Mouse (Mus musculus): ENCODE measurements at regions not wholly inside any gene's neighbourhood (a gene's known extent, or its start where the extent isn't known, plus 50 kb on each side); places are given as distances from the start of the nearest gene placed in this dataset.

DNA sequence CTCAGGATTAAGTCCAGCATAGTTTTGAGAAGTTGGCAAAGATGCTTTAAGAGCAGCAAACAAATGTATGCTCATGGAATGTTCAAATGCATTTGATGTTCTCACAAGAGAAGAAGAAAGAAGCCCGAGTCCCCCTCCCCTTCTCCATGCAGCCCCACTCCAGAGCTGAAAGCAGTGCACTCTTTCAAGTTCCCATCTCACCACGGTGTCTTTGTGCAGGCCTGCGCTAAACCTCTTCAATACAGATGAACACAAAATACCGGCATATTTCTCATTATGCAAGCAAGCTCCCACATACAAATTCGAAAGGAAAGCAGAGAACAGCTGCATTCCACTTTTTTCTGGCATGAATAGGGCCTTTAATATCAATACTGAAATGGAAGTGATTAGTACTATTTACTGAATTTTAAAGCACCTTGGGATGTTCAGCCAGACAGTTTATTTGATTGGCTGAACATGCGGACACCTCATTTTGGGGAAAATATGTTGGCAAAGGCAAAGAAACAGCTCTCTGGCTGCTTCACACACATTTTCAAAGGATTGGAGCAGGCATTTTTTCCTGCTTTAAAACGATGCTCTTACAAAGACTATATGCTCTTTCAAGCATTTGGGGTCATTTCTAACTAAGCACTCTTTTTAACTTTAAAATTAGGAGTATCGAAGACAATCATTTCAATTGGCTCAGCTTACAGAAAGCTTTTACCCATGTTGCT, 595.8 kb downstream of the Car8 start:
- DNase-seq (ENCODE audit: low spot score), result no peak

DNA sequence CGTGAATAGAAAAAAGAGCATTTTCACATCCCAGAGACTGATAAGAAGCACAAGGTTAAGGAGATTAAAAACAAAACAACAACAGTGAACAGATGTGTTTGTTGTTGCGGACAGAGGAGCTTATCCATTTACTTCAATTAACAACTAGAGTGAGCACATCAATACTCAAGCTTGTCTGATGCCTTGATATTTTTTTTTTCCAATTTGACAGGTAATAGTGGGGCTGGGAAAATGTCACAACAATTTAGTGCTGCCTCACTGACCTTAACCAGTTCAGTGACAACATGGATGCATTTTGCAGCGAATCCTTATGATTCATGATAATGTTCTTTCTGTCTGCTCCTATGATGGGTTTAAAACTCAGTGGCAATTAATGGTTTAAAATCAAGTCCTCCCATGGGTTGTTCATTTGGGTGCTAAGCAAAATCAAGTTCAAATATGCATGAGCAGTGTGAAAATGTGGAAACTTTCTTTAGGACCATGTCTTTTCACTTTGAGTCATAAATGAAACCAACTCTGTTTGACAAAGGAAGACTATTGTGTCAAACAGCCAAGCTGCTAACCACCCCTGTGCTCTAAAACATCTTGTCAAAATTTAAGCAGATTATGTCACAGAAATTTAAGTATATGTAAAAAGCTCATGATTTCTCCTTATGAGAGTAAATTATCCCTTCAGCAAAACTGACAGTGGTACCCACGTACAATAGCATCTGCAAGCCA, 641.0 kb downstream of the Car8 start:
- DNase-seq (ENCODE audit: low spot score), result no peak

DNA sequence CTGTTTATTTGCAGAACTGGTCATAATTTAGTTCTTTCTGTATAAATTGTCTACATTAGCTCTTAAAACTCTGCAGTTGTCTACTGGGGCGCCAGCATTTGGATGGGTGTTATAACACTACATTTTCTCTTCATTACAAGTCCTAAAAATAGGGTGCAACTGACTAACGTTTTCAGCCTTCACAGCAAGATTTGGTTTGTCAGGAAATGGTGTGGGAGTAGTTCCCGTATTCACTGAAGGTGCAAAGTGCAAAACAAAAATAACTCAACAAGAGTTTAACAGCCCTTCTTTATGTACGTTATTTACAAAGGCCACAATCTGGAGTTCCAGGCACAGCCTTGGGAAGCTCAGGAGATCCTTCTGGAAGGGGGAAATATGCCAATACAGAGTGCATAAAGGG, 642.7 kb downstream of the Car8 start:
- no peak for DNase-seq (ENCODE audit: low spot score)

DNA sequence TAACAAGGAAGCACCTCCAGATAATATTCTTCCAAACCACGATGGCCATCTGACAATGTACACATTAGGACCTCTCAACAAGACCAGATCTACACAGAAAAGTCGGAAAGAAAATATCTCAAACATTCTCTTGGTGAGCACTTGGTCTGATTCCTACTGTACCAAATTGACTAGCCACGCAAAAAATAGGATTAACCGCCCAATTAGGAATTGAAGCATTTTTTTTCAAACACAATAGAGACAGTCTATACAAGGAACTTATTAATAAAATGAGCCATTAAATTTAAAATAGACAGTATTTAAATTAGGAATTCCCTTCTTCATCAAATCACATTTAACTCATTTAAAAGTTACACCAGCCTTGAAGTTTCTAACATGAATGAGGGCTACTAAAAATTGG, 655.0 kb downstream of the Car8 start:
- no peak for DNase-seq (ENCODE audit: low spot score)

DNA sequence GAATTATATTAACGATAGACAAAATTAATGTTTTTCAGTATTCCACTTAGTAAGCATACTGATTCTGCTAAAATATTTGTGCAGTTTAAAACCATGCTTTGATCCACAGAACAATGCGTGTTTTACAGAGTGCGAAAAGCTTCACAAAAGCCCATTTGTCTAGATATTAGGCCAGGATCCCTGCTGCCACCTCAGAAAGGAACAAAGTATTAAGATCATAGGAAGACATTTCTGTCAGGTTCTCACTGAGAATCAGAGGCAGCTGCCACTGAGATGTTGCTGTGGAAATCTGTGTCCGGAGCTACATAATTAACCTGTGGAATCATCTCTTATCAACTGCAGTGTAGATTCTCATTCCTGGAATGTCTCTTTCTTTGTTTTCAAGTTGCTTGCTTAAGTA, 656.9 kb downstream of the Car8 start:
- no peak for DNase-seq (ENCODE audit: low spot score)

DNA sequence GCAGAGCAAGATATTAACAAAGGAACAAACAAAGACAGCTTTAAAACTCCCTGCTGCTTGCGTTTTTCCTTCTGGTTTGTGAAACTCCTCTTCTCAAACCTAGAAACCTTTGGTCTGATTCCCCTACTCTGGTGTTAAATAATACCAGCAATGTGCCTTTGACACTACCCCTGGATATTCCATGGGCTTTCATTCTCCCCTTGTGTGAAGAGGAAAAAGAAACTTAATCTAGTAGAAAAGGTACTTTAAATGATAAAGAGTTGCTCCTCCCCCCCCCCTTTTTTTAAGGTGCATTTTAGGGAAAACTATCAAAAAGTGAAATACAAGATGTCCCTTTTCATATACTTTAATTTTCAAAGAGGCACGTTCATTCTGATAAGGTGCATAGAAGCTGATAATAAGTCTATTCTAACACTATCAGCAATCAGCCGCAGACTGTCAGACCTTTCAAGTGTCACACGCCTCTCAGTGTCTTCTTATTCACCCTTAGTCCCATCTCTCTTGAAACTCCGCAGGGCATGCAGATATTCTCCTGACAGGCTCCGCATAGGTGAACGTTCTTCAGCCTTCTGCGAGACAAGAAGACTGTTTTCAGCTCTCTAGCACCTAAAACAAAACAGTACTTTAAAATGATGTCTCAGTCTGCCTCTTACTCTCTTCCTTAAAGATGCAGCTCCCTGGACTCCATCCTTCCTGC, 657.5 kb downstream of the Car8 start:
- no peak for DNase-seq (ENCODE audit: low spot score)

DNA sequence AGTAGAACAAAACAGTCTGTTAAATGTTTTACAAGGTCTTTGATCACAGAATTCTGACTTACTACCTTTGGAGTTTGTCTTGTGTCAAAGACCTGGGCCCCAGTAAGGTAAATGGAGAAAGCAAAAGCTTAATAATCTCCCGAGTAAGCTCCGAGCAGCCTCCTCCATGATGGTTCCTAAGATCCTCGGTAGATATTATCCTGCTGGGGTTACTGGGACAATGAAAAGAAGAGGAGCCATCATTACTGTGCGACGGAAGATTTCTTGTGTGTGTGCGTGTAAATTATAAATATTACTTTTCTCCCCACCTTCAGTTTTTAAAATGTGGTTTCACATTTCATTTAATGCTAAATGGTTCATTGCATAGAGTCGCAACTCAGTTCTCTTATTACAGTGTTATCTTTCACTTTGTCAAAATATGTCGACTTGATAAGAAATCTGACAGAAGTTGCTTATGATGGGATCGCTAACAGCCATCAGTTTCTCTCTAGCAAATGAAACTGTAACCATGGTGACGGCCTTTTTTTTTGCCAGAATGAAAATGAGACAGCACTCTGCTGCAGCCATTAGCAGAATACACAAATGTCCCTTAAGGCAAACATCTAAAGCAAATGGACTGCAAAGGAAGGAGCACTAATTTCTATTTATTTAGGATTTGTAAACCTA, 658.2 kb downstream of the Car8 start:
- no peak for DNase-seq (ENCODE audit: low spot score)

DNA sequence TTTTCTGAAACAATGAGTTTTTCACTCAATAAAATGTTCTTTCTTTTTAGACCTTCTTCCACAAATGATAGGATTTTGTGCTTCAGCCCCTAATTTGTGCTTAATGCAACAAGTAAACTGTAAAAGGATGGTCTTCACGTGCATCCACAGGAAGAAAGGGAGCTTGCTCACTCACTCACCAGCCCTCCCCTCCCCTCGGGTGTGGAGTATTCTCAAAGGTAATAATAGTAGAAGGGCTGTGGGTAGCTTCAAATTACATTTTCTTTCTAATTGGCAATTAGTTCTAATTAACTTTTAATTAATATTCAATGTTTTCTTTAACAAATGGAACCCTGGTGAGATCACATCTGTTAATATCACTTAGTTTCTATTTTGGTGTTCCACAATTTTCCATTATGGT, 664.8 kb downstream of the Car8 start:
- no peak for DNase-seq (ENCODE audit: low spot score)

DNA sequence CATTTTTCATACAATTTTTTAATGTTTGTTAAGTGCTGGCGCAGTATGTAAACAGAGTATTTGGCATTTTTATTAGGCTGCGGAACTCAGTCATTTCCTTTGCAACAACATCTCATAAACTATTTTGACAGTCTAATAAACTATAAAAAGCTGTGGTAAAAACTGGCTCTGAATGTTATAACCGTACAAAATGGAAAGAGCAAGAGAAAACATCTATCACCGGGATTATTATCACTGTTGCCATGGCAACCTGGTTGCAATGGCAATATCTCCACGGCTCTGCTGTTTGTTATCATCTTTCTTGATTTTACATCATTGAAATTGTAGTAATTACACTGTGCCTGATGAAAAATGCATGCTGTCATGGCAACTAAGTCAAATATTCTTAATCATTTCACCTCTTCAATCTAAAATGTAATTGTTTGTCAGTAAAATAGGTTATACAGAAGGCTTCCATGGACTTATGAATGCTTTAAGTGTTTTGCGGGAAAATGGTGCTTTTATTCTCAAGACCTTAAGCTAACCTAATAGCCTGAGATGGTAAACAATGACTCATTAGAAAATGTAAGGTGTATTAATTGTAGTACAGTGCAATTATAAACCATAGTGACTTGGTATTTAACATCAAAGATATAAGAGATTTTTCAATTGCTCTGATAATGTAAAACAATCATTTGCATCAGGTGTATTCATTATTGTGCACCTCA, 671.0 kb downstream of the Car8 start:
- DNase-seq (ENCODE audit: low spot score), result no peak

DNA sequence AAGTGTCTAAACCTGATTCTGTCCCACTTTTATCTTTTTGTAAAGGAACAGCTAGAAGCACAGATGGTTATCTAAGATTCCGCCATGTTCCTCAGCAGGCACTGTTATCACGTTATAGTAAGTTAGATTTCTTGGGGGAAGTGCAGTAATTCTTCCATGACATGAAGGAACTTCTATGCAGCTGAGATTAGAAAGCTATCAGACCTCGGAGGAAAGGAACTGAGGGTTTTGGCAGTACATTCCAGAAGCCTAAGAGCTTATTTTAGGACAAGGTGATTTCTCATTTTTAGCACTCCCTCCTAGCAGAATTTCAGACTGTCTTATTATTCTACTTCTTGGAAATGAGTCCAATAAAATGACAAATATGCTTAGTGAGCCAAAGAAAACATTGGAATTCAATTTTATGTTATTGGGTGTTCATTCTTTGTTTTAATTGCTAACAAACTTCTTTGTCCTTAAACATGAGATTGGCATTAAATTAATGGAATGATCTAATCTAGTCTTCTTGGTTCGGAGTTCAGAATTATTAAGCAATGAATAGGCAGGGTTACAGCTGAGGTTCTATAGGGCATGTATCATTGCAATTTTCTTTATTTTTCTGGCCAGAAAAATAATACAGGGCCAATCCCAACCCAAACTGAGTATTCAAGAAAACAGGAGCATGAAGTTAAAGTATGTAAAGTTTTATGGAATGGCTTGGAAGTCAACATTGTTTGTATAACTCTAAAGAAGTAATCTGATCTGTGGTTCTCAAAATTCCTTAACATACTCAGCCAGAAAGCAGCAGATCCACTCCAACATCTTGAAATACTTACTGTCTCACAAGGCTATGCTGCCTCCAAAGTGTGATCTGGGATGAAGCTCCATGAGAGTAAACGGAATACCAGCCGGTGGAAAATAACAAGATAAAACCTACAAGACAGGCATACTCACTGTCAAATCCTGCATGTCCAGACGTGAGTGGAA, 678.7 kb downstream of the Car8 start:
- DNase-seq (ENCODE audit: low spot score), result no peak

DNA sequence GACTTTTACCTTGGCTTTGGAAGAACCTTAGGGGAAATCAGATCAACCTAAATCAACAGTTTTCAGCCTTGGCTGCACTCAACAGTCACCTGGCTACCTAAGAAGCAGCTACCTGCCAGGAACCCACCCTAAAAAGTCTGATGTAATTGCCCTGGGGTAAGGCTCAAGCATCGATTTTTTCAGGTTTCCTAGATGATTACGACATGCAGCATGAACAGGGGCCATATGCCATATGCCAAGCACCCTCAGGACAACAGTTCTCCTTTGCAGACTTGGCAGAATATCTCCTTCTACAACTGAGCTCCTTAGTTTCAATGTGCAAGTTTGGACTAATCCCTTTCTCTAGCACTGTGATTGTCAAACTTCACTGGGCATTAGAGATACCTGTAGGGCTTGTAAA, 680.1 kb downstream of the Car8 start:
- no peak for DNase-seq (ENCODE audit: low spot score)

DNA sequence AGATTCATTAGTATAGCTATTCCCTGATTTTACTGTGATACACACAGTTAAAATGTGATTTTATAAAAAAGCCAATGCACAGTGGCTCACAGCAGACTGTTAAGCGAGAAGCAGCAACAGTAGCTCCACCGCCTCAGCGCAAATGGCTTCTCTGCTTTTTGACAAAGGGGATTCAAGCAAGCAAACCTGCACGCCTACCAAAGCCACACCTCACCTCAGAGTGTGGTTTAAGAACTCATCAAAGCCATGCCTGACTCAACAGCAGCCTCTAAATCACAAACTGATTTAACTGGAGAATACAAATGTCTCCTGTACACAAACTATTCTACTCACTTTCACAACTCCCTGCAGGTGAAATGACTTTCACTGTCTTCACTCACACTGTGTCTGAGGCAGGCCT, 704.5 kb downstream of the Car8 start:
- DNase-seq (ENCODE audit: low spot score), result no peak

DNA sequence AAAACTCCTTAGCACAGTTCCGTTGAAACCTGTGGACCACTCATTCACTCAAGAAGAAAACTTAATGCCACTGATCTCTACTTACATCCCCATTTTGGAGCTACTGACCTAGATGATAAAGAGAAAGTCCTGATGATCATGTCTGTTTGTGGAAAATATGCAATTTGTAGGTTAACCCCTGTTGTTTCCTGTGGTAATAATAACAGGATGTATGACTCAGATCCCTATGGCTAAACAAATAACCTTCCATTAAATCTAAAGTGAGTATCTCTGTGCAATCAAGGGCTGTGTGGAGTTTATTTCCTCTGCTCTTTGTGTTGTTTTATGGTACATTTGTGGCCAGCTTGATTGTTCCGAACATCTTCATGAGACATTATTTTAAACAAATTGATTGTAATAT, 711.1 kb downstream of the Car8 start:
- no peak for DNase-seq (ENCODE audit: low spot score)

DNA sequence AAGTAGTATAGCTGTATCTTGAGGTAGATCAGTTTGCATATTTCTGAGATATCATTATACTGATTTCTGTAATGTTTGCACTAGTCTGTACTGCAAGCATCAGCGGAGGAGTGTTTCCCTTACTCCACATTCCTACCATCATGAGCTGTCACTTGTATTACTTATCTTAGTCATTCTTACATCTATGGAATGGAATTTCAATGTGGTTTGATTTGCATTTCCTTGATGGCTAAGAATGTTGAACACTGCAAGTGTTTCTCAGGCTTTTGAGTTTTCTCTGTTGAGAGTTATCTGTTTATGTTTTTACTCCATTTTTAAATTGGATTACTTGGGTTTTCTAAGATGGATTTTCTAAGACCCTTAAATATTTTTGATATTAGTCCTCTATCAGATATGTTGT, 725.8 kb downstream of the Car8 start:
- no peak for DNase-seq (ENCODE audit: low spot score)

DNA sequence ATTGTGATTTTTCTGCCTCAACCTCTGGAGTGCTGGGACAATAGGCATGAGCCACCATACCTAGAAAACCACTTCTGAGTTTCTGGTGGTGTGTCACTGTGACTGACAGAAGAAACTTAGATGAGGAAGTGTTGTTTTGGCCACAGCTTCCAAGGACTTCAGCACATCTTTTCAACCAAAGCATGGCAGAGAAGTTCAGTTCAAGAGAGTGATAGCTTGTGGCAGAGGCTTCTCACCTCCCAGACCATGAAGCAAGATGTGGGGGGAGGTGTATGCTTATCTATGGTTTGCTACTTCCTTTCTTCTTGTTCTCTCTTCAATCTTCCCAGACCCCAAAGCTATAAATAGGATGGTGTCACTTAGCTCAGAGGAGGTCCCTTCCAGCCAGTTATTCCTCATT, 753.3 kb downstream of the Car8 start:
- DNase-seq (ENCODE audit: low spot score), result no peak

DNA sequence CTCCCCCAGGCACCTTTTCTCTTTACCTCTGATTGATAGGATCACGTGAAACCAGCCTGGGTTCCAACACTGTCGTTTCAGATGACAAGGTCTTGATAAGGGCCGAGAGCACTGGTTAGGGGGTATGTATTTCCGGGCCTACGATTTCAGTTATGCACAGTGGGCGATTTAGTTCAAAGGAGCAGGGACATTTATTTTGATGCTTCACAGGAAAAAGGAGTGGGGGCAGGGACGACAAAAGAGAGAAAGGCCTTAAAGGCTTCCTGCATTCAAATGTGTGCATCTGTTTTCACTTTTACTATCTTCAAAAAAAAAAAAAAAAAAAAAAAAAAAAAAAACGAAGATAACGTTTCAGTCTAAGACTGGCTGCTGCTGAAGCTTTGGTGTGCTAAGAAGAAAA, 783.7 kb downstream of the Car8 start:
- DNase-seq (ENCODE audit: low spot score), result no peak

DNA sequence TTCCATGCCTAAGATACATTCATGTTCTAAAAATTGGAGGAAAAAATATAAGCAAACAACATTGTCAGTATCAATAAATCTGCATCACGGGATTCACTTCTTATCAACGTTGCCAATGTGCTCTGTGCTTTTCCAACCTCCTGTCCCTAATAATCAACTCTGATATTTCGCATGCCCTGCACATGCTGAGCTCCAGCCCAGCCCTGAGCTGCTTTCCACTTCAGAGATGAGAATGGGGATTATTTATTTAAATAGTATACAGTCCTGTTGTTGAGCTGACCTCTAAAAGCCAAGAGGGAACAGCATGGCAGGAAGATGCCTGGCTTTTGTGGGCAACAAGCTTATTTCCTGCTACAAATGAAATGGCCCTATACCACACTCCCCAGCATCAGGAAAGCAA, 786.2 kb downstream of the Car8 start:
- DNase-seq (ENCODE audit: low spot score), result no peak

DNA sequence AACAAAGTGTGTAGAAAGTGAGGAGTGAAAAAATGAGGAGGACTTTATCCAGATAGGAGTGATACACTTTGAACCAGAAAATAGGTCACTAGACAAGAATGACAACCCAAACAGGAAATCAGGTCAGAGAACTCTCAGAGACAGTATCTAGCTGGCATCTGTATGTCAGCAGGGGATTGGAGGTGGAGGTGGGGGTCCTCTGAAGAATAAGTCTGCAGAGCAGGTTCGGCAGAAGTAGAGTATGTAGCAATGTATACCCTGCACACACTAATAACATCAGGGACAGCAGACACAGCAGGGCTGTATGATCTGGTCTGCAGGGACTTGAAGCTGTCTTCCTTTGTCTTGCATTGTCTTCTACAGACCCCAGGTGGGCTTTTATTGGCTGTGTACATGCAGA, 787.9 kb downstream of the Car8 start:
- DNase-seq (ENCODE audit: low spot score), result no peak

DNA sequence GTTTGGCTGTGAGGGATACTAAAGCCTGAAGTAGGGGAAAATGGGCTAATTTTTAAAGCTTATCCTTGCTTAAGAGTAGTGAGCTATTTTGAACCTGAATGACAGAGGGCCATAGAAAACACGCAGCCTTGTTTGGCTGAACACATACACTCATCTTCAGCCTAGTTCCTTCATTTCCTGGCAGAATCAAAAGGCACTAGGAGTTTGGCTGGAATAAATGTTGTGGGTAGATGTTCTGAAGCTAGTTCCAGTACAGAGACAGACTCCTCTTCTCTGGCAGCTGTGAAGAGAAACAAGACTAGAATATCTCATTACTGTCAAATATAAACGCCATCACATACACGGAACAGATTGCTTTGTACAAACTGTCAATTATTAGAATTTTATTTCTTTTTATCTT, 809.5 kb downstream of the Car8 start:
- no peak for DNase-seq (ENCODE audit: low spot score)

DNA sequence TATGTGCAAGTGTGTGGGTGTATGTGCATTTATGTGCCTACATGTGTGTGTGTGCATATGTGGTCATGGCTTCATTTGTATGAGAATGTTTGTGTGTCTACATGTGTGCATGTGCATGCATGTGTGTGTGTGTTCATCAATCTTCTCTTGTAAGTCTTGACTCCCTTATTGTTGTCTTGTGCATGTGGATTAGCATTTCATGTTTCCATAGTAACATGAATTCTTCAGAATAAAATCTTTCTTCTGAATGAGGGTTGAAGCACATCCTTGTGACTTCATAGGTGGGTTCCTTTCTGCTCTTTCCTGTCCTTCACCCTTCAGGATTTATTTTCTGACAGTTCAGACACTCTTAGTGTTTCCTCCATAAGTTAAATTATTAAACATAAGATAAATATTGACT, 814.8 kb downstream of the Car8 start:
- DNase-seq (ENCODE audit: low spot score), result no peak

DNA sequence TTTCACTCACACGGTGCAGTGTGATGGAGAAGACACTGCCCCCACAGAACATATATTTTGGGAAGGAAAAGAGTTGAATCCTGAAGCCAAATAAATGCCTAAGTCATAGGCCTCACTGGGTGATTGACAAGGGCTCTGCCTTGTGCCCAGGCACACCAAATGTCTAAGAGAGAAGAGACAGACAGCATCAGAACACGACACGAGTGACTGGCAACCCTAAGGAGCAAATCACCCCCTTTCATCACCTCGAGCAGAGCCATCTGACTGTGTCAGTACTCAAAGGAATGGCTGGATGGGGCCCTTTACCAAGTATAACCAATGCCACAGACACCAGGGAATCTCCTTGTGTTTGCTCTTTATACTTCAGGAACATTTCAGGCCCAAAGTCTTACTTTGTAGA, 815.6 kb downstream of the Car8 start:
- DNase-seq (ENCODE audit: low spot score), result no peak
